Mouse (Mus musculus) ES-Bruce4 (cell line): ENCODE data around the gene Arpp19.

ENCODE experiments used
- CTCF ChIP-seq: IDR thresholded peaks from one replicate; pipeline ENCODE4 v1.8.1; 2011; ENCODE audit warnings: low read depth, low read length
- EP300 ChIP-seq: IDR thresholded peaks from 2 replicates; pipeline ENCODE4 v1.6.1; 2011; ENCODE audit warnings: low read depth, low read length; ENCODE audit not compliant: insufficient read depth
- POLR2A ChIP-seq: IDR thresholded peaks from one replicate; pipeline ENCODE4 v1.8.1; 2011; ENCODE audit warnings: low read length; ENCODE audit not compliant: insufficient read depth

GRCm38 (mm10) chr9:75001006-75001405 is 36.4 kb upstream of the Arpp19 start:
- TF ChIP-seq EP300 (no peak), CTCF (no peak), POLR2A (no peak)
